Mouse (Mus musculus) kidney, adult 2 months (tissue): ENCODE measurements around the gene Dhx38.

Source experiments
- CTCF ChIP-seq: fragments of 200-500 bp; conservative IDR thresholded peaks from 2 replicates; pipeline ENCODE4 v1.5.1; 2011; ENCODE audit warnings: low read depth, mild to moderate bottlenecking, control low read depth, low read length, moderate library complexity, mixed read lengths; ENCODE audit not compliant: insufficient read depth, insufficient read length
- POLR2A ChIP-seq: fragments of 200-500 bp; IDR thresholded peaks from one replicate; pipeline ENCODE4 v1.6.1; 2011; ENCODE audit warnings: low read depth, low read length, control low read depth

DNA sequence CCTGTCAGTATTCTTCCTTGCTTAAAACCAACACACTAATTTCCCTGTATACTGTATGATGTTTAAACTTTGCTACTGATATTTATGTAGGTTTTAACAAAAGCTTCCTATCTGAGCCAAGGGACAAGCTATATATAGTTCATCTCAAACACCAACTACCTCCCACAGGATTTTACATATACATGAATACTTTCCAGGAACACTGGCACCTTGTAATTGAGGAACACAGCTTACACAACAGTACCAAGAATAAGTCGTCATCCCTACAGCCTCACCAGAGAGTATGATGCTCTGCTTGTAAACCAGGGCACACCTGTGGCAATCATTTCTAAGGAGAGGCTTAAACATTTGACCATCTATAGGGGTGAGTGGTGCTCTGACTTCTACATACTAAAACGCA lies 41.1 kb upstream of the Dhx38 start:
- TF ChIP-seq POLR2A (no peak), CTCF (no peak)
